Mouse (Mus musculus): Measurements from ENCODE around the gene Cytl1. TPM values are rescaled to one million over a fixed set of nuclear protein-coding genes. Genes with fewer than 3 reads are reported as not detected.

The Cytl1 gene
- polyA plus RNA-seq, 1 experiment from 2014 or later, result 0.27 TPM

- Histone ChIP-seq H3K4me2 (no peak overlapping the region), H3K27ac (no peak overlapping the region), H3K9ac (no peak overlapping the region), H3K36me3 (replicated peaks) (no peaks in the 10 kb centered on the region), H3K27me3 (replicated peaks) (no peaks in the 10 kb centered on the region), H3K4me1 (no peaks in the 10 kb centered on the region), H3K9me3 (no peaks in the 10 kb centered on the region), H3K4me3 (no peak overlapping the region)
- WGBS, result 58% methylated on average over 8 of the region's 8 CpGs
- ATAC-seq (replicated peaks), result no peak
Measured at GRCm38 (mm10) chr5:37783306-37783705, 48.0 kb downstream of the Cytl1 start.

GRCm38 (mm10) chr5:37784847-37785391, 49.6 kb downstream of the Cytl1 start:
- ATAC-seq (replicated peaks), result no peak
- Histone ChIP-seq H3K36me3 (replicated peaks) (no peaks in the 10 kb centered on the region), H3K4me1 (no peaks in the 10 kb centered on the region), H3K9me3 (no peaks in the 10 kb centered on the region), H3K27ac (no peak overlapping the region), H3K4me3 (no peak overlapping the region), H3K4me2 (no peak overlapping the region), H3K27me3 (replicated peaks) (no peaks in the 10 kb centered on the region), H3K9ac (no peak overlapping the region)
- 81% methylated on average over 9 of the region's 9 CpGs for WGBS

Other genes starting within 250 kb of the Cytl1 start
- gene Stk32b, start 18.3 kb upstream of the Cytl1 start, polyA plus RNA-seq (2015; fragmentation: Nextera tagmentation; extraction: Ambion mirVana), result 29.1 and 31.7 TPM in 2 replicates
- gene Msx1, start 89.1 kb downstream of the Cytl1 start, polyA plus RNA-seq (2015; fragmentation: Nextera tagmentation; extraction: Ambion mirVana), result 15.5 and 17.2 TPM in 2 replicates